Mouse (Mus musculus): ENCODE results near the gene Atpaf1. TPM values are rescaled to one million over a fixed set of nuclear protein-coding genes. Genes with fewer than 3 reads are reported as not detected.

Gene Atpaf1
- polyA plus RNA-seq, 1 experiment: 0.33 TPM

- no peak; the same call in 2 of the 3 replicates for TF ChIP-seq TAL1 (IDR thresholded peaks at IDR 0.05; ENCODE audit: low read length)
- 0 out of 2 replicates have a peak, but pooled peaks have one; percentile 35 for TF ChIP-seq GATA1 (IDR thresholded peaks at IDR 0.05; ENCODE audit: low read length)
- Histone ChIP-seq H3K36me3 (ENCODE audit: control insufficient read depth) (peaks cover 2% of the 10 kb centered on the region), H3K4me3 (replicated peaks) (peak overlapping the region; percentile 12), H3K27me3 (ENCODE audit: control insufficient read depth) (no peaks in the 10 kb centered on the region), H3K9me3 (ENCODE audit: control insufficient read depth, low read length) (no peaks in the 10 kb centered on the region), H3K4me1 (ENCODE audit: control insufficient read depth) (peaks cover 84% of the 10 kb centered on the region)
Measured at GRCm38 (mm10) chr4:115824178-115824577, 39.6 kb downstream of the Atpaf1 start.

GRCm38 (mm10) chr4:115825271-115825670, 40.7 kb downstream of the Atpaf1 start:
- H3K4me3 ChIP-seq (replicated peaks): no peak overlapping the region
- H3K27me3 ChIP-seq (ENCODE audit: control insufficient read depth): no peaks in the 10 kb centered on the region
- peaks cover 92% of the 10 kb centered on the region for H3K4me1 ChIP-seq (ENCODE audit: control insufficient read depth)
- no peaks in the 10 kb centered on the region for H3K9me3 ChIP-seq (ENCODE audit: control insufficient read depth, low read length)
- peaks cover 13% of the 10 kb centered on the region for H3K36me3 ChIP-seq (ENCODE audit: control insufficient read depth)
- TF ChIP-seq GATA1 (IDR thresholded peaks at IDR 0.05; ENCODE audit: low read length) (no peak), TAL1 (IDR thresholded peaks at IDR 0.05; ENCODE audit: low read length) (no peak)

GRCm38 (mm10) chr4:115827066-115827465, 42.5 kb downstream of the Atpaf1 start:
- Histone ChIP-seq H3K4me1 (ENCODE audit: control insufficient read depth) (peaks cover 88% of the 10 kb centered on the region), H3K27me3 (ENCODE audit: control insufficient read depth) (no peaks in the 10 kb centered on the region), H3K36me3 (ENCODE audit: control insufficient read depth) (peaks cover 30% of the 10 kb centered on the region), H3K4me3 (replicated peaks) (no peak overlapping the region), H3K9me3 (ENCODE audit: control insufficient read depth, low read length) (no peaks in the 10 kb centered on the region)
- TF ChIP-seq TAL1 (IDR thresholded peaks at IDR 0.05; ENCODE audit: low read length): no peak

GRCm38 (mm10) chr4:115827535-115827887, 42.9 kb downstream of the Atpaf1 start:
- Histone ChIP-seq H3K4me1 (ENCODE audit: control insufficient read depth) (peaks cover 88% of the 10 kb centered on the region), H3K36me3 (ENCODE audit: control insufficient read depth) (peaks cover 34% of the 10 kb centered on the region)

GRCm38 (mm10) chr4:115827888-115828571, 43.4 kb downstream of the Atpaf1 start, which contains the start of gene Mob3c:
Gene Mob3c (plus strand): TSS chr4:115828092.
- H3K9me3 ChIP-seq (ENCODE audit: control insufficient read depth, low read length): no peaks in the 10 kb centered on the region
- no peak for TF ChIP-seq TAL1 (IDR thresholded peaks at IDR 0.05; ENCODE audit: low read length)
- no peak for TF ChIP-seq GATA1 (IDR thresholded peaks at IDR 0.05; ENCODE audit: low read length)

More at GRCm38 (mm10) chr4:115827535-115827887, 42.9 kb downstream of the Atpaf1 start:
- H3K4me3 ChIP-seq (replicated peaks): peak overlapping the region; percentile 81
- no peaks in the 10 kb centered on the region for H3K9me3 ChIP-seq (ENCODE audit: control insufficient read depth, low read length)
- H3K27me3 ChIP-seq (ENCODE audit: control insufficient read depth): no peaks in the 10 kb centered on the region
- no peak for TF ChIP-seq TAL1 (IDR thresholded peaks at IDR 0.05; ENCODE audit: low read length)

GRCm38 (mm10) chr4:115828572-115828902, 43.9 kb downstream of the Atpaf1 start:
- peak overlapping the region; percentile 81 for H3K4me3 ChIP-seq (replicated peaks)
- no peaks in the 10 kb centered on the region for H3K9me3 ChIP-seq (ENCODE audit: control insufficient read depth, low read length)
- TF ChIP-seq TAL1 (IDR thresholded peaks at IDR 0.05; ENCODE audit: low read length) (no peak), GATA1 (IDR thresholded peaks at IDR 0.05; ENCODE audit: low read length) (no peak)
- H3K27me3 ChIP-seq (ENCODE audit: control insufficient read depth): no peaks in the 10 kb centered on the region
- peaks cover 78% of the 10 kb centered on the region for H3K4me1 ChIP-seq (ENCODE audit: control insufficient read depth)
- peaks cover 42% of the 10 kb centered on the region for H3K36me3 ChIP-seq (ENCODE audit: control insufficient read depth)

More at GRCm38 (mm10) chr4:115827888-115828571, 43.4 kb downstream of the Atpaf1 start, which contains the start of gene Mob3c:
- peaks cover 83% of the 10 kb centered on the region for H3K4me1 ChIP-seq (ENCODE audit: control insufficient read depth)
- H3K36me3 ChIP-seq (ENCODE audit: control insufficient read depth): peaks cover 37% of the 10 kb centered on the region
- H3K27me3 ChIP-seq (ENCODE audit: control insufficient read depth): no peaks in the 10 kb centered on the region
- peak within 1 kb of the TSS; percentile 81 for H3K4me3 ChIP-seq (replicated peaks)

GRCm38 (mm10) chr4:115830491-115830890, 45.9 kb downstream of the Atpaf1 start:
- H3K27me3 ChIP-seq (ENCODE audit: control insufficient read depth): no peaks in the 10 kb centered on the region
- no peak for TF ChIP-seq GATA1 (IDR thresholded peaks at IDR 0.05; ENCODE audit: low read length)
- TF ChIP-seq TAL1 (IDR thresholded peaks at IDR 0.05; ENCODE audit: low read length): no peak
- peaks cover 59% of the 10 kb centered on the region for H3K4me1 ChIP-seq (ENCODE audit: control insufficient read depth)
- no peaks in the 10 kb centered on the region for H3K9me3 ChIP-seq (ENCODE audit: control insufficient read depth, low read length)
- peaks cover 61% of the 10 kb centered on the region for H3K36me3 ChIP-seq (ENCODE audit: control insufficient read depth)
- H3K4me3 ChIP-seq (replicated peaks): no peak overlapping the region

GRCm38 (mm10) chr4:115831221-115831620, 46.6 kb downstream of the Atpaf1 start:
- TF ChIP-seq GATA1 (IDR thresholded peaks at IDR 0.05; ENCODE audit: low read length): no peak
- TF ChIP-seq TAL1 (IDR thresholded peaks at IDR 0.05; ENCODE audit: low read length): no peak
- Histone ChIP-seq H3K4me1 (ENCODE audit: control insufficient read depth) (peaks cover 62% of the 10 kb centered on the region), H3K36me3 (ENCODE audit: control insufficient read depth) (peaks cover 68% of the 10 kb centered on the region), H3K9me3 (ENCODE audit: control insufficient read depth, low read length) (no peaks in the 10 kb centered on the region), H3K27me3 (ENCODE audit: control insufficient read depth) (no peaks in the 10 kb centered on the region), H3K4me3 (replicated peaks) (no peak overlapping the region)

GRCm38 (mm10) chr4:115832040-115832439, 47.4 kb downstream of the Atpaf1 start:
- Histone ChIP-seq H3K27me3 (ENCODE audit: control insufficient read depth) (no peaks in the 10 kb centered on the region), H3K9me3 (ENCODE audit: control insufficient read depth, low read length) (no peaks in the 10 kb centered on the region), H3K36me3 (ENCODE audit: control insufficient read depth) (peaks cover 70% of the 10 kb centered on the region), H3K4me3 (replicated peaks) (no peak overlapping the region), H3K4me1 (ENCODE audit: control insufficient read depth) (peaks cover 65% of the 10 kb centered on the region)
- TF ChIP-seq TAL1 (IDR thresholded peaks at IDR 0.05; ENCODE audit: low read length): no peak

- H3K9me3 ChIP-seq (ENCODE audit: control insufficient read depth, low read length): no peaks in the 10 kb centered on the region
- H3K27me3 ChIP-seq (ENCODE audit: control insufficient read depth): no peaks in the 10 kb centered on the region
- H3K4me1 ChIP-seq (ENCODE audit: control insufficient read depth): peaks cover 61% of the 10 kb centered on the region
- H3K4me3 ChIP-seq (replicated peaks): no peak overlapping the region
- TF ChIP-seq TAL1 (IDR thresholded peaks at IDR 0.05; ENCODE audit: low read length) (no peak), GATA1 (IDR thresholded peaks at IDR 0.05; ENCODE audit: low read length) (no peak)
- peaks cover 62% of the 10 kb centered on the region for H3K36me3 ChIP-seq (ENCODE audit: control insufficient read depth)
Measured at GRCm38 (mm10) chr4:115835576-115835975, 51.0 kb downstream of the Atpaf1 start.

All from erythroblast, embryonic 14.5 days (primary cell).